Mouse (Mus musculus) 3134 (cell line): ENCODE results near the gene Ank3.

Experiments
- DNase-seq: peaks from one replicate; pipeline ENCODE4 v3.0.0-alpha.2; 2011; ENCODE audit warnings: low spot score; ENCODE audit not compliant: insufficient read length; ENCODE audit errors: extremely low read depth

Ank3 gene

DNA sequence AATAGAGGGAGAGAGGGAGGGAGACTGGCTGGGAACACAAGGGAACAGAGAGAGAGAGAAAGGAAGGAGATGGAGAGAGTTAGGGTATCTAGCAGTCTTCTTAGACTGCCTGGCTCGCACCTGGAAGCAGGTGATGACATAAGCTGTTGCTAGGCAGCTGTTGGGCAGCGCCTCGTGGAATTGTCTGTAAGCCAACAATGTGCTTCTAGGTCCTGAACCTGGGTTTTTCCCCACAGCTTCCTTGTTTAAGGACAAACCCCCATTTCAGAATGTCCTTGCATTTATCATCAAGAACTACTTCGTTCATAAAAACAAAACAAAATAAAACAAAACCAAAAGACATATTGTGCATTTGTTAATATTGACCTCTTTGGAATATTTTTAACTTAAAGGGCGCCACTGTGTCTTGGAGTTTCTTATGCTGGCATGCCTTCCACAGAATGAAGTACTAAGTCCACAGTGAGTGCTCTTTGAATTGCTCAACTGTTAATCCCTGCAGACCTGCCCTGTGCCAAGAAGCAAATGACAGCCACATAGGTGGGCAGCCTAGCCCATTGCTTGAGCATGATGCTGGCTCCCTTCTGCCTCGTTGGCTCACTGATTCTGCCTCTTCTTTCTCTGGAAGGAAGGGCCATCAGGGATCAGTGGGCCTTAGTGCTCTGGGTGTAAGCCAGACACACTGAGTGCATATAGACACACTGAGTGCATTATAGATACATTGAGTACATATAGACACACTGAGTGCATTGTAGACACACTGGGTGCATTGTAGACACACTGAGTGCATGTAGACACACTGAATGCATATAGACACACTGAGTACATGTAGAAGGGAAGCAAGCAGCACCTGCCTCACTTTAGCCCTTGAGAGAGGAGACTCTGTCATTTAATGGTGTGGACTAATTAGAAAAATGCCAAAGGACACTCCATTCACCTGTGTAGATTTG, 668.9 kb downstream of the Ank3 start:
- no peak for DNase-seq

DNA sequence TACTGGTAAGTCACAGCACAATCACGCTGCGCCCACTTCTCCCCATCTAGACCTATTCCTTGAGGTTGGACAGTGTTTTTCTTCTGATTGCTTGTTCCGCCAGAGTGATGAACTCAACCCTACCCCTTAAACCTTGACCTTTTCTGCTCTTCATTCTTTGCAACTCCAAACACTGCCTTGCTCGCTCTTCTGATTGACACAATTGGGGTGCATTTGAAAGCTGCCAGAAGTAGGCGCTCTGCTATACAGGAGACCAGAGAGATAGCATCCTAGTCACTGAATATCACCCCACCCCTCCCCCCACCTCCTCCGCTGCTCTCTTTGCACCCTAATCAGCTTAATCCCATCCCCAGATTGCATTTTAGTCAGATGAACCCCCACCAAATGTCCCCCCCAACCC, 670.7 kb downstream of the Ank3 start:
- no peak for DNase-seq

- DNase-seq: no peak
Observed at GRCm38 (mm10) chr10:70071334-70071733, 672.8 kb downstream of the Ank3 start.
